Mouse (Mus musculus) embryo, embryonic 10.5 days (tissue): ENCODE measurements around the gene Hist1h2bm.
A peak's percentile ranks its signal among the peaks of the same experiment; 100 is the strongest.

Experiments
- DNase-seq: peaks from one replicate; pipeline ENCODE4 v3.0.0-alpha.2; 2015; ENCODE audit warnings: low spot score

The Hist1h2bm gene

GRCm38 (mm10) chr13:21721757-21722372 lies at the start of gene Hist1h2bm:
Gene Hist1h2bm, plus strand, starts transcription at chr13:21722044.
- DNase-seq: peak; percentile 96

GRCm38 (mm10) chr13:21677305-21677704 lies 44.5 kb upstream of the Hist1h2bm start, which contains the start of gene Olfr1360:
Gene Olfr1360, minus strand, starts transcription at chr13:21677405.
- no peak for DNase-seq

GRCm38 (mm10) chr13:21697811-21698210 lies 24.0 kb upstream of the Hist1h2bm start, which contains the start of gene Olfr1359:
Gene Olfr1359, plus strand, starts transcription at chr13:21698111.
- no peak for DNase-seq

GRCm38 (mm10) chr13:21706669-21707068 lies 15.2 kb upstream of the Hist1h2bm start:
- DNase-seq: no peak

GRCm38 (mm10) chr13:21710031-21710711 lies 11.7 kb upstream of the Hist1h2bm start:
- DNase-seq: peak; percentile 95

- DNase-seq: peak; percentile 88
Observed at GRCm38 (mm10) chr13:21710821-21711525, 10.9 kb upstream of the Hist1h2bm start.

GRCm38 (mm10) chr13:21711698-21712097 lies 10.1 kb upstream of the Hist1h2bm start:
- no peak for DNase-seq

GRCm38 (mm10) chr13:21714725-21715124 lies 7.1 kb upstream of the Hist1h2bm start:
- DNase-seq: peak; percentile 84

GRCm38 (mm10) chr13:21715131-21715863 lies 6.5 kb upstream of the Hist1h2bm start:
- peak; percentile 67 for DNase-seq

GRCm38 (mm10) chr13:21715864-21716539 lies 5.8 kb upstream of the Hist1h2bm start, which contains the start of the genes Hist1h2bl and Hist1h2ai:
Gene Hist1h2bl, minus strand, starts transcription at chr13:21716143.
Gene Hist1h2ai, plus strand, starts transcription at chr13:21716422.
- DNase-seq: peak; percentile 98

- DNase-seq: peak; percentile 83
Observed at GRCm38 (mm10) chr13:21716540-21717391, 5.1 kb upstream of the Hist1h2bm start.

GRCm38 (mm10) chr13:21717397-21718357 lies 4.2 kb upstream of the Hist1h2bm start, which contains the start of gene Hist1h3h:
Gene Hist1h3h, plus strand, starts transcription at chr13:21717659.
- DNase-seq: peak; percentile 96

GRCm38 (mm10) chr13:21718381-21719080 lies 3.3 kb upstream of the Hist1h2bm start:
- DNase-seq: peak; percentile 72

- DNase-seq: peak; percentile 67
Observed at GRCm38 (mm10) chr13:21721107-21721756, 612 bp upstream of the Hist1h2bm start.

- peak; percentile 76 for DNase-seq
Observed at GRCm38 (mm10) chr13:21722373-21722925, 605 bp downstream of the Hist1h2bm start.

GRCm38 (mm10) chr13:21722993-21723836 lies 1.4 kb downstream of the Hist1h2bm start:
- peak; percentile 64 for DNase-seq
